Mouse (Mus musculus): Measurements from ENCODE around the gene Rhcg.

Rhcg gene

DNA sequence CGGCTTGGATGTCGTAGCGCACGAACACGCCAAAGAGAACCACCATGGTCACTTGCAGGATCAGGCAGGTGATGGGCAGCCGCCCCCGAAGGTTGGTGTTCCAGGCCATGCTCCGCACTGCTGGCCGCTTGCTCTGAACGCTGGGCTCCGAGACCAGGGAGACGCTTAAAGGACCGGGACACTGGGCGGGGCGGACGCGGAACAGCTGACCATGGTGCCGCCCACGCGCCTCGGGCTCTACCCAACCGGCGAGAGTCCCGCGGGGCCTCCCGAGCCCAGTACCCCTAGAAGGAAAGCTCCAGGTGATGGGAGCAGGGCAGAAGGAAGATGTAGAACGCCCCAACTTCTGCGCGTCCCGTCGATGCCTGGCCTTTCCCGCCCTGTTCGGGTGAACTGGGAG lies at the start of gene Rhcg:
TSS of gene Rhcg (minus strand) at position 240 of the 400 bp plus-strand sequence.
- ChIA-PET POLR2A (interaction anchor here in 3 of 4 experiments (0.6 to 1.9 kb wide), 8 partner anchors 10 to 707 kb away, joined by 3 to 8 read pairs (median 3); partner anchors contain the start of genes Ticrr (in 2 of the 3) and Rccd1 (in 1 of the 3)), CTCF (interaction anchor here in 3 of 4 experiments (0.9 to 3.7 kb wide), 6 partner anchors 10 to 111 kb away, joined by 3 to 20 read pairs (median 4); no protein-coding TSS in a partner anchor)

DNA sequence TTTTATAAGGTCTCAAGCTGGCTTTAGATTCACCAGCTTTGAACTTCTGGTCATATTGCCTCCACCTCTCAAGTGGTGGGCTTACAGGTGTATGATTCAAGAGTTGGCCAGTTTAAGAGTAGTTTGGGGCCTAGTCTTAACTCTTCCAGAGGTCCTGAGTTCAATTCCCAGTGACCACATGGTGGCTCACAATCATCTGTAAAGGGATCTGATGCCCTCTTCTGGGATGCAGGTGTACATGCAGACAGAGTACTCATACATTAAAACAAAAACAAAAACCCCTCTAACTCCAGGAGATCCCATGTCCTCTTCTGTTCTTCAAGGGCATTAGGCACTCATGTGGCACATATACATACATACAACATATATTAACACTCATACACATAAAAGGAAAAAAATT lies 49.2 kb upstream of the Rhcg start:
- POLR2A ChIA-PET: interaction anchor here in 2 of 4 experiments (1.4 to 16.2 kb wide), 5 partner anchors 11 to 54 kb away, joined by 4 to 221 read pairs (median 10); partner anchors contain the start of gene Ticrr (in 1 of the 2)
- CTCF ChIA-PET: no interaction called here

DNA sequence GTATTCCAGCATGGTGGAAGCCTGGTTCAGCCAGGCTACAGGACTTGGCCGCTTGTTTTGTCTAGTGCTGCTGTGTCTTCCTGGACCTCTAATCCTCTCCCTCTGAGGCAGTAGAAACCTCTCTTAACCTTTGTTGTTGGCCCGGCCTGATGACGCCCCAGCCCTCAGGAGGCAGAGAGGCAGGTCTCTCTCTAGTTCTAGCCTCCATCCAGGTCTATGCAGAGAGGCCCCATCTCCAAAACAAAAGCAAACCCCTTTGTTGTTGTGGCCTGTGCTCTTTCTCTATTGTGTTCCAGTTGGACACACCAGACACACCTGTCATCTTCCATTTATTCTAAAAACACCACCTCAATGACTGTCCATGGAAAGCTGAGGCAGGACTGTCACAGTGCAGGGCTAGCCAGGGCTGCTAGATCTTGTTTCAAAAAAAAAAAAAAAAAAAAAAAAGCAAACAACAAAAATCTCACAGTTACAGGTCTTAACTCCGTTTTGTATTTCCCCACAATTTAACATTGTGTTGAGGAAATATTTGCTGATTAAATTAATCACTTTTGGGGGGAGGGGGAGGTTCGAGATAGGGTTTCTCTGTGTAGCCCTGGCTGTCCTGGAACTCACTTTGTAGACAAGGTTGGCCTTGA lies 43.9 kb upstream of the Rhcg start:
- ChIA-PET CTCF (interaction anchor here in 2 of 4 experiments (1.0 to 2.0 kb wide), 5 partner anchors 9 to 66 kb away, joined by 3 to 13 read pairs (median 5); no protein-coding TSS in a partner anchor), POLR2A (interaction anchor here (0.5 to 16.2 kb wide), 24 partner anchors 5 to 735 kb away, joined by 3 to 221 read pairs (median 6); partner anchors contain the start of genes Kif7 (in 1 of the 4), Rhcg (in 1 of the 4) and Ticrr (in 1 of the 4))

DNA sequence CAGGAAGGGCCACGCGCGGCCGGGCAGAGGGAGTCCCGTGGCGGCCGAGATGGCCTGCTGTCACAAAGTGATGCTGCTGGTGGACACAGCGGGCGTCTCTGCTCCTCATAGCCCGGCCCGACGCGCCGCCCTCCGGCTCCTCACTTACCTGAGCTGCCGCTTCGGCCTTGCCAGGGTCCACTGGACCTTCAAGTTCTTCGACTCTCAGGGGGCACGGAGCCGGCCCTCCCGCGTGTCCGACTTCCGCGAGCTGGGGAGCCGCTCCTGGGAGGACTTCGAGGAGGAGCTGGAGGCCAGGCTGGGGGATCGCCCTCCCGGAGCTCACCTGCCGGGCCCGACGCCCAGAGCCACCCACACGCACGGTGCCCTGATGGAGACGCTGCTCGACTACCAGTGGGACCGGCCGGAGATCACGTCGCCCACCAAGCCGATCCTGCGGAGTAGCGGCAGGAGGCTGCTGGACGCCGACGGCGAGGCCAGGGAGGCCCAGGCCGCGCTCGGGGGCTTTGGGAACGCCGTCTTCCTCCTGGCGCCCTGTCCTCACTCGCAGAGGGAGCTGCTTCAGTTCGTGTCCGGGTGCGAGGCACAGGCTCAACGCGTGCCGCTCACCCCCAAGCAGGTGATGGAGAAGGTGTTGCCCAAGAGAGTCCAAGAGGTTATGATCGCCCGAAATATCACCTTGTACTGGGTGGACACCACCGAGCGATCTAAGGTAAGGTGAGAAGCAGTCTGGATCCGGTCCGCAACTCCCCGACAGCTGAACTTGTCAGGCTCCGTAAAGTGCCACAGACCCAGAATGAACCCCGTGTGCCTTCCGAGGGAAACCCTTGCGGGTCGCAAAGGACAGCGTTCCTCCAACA lies 43.1 kb upstream of the Rhcg start:
- POLR2A ChIA-PET: interaction anchor here (0.6 to 16.2 kb wide), 55 partner anchors 7 to 736 kb away, joined by 3 to 221 read pairs (median 4); partner anchors contain the start of genes Kif7 (in 2 of the 4), Rhcg (in 2 of the 4), Fanci (in 1 of the 4) and Plin1 (in 1 of the 4)
- CTCF ChIA-PET: interaction anchor here (0.6 to 2.0 kb wide), 11 partner anchors 48 to 749 kb away, joined by 3 to 13 read pairs (median 4); no protein-coding TSS in a partner anchor

DNA sequence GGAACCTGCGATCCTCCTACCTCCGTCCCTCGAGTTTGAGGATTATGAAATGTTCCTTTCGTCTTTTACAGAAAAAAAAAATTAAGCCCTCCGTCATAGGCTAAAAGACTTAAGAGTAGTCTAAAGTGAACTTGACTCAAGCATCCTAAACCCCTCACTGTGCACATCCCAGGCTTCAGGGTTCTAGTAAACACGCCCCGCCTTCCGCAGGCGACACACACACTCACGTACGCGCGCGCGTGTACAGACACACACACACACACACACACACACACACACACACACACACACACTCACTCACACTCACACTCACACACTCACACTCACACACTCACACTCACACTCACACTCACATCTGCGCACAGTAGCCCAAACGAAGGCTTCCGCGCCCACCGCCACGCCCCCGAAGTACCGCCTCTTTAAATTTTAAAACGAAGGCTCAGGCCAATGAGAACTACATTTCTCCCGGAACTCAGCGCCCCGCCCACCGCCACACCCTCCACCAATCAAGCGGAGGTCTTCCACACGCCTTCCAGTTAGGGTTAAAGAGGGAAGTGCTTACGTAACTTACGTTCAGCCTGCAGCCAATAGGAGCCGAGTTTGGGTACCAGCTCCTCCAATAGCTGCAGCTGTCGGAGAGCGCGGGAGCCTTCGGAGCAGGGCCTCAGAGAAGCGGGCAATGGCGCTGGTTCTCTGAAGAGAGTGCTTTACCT lies 42.3 kb upstream of the Rhcg start, which contains the start of gene Ticrr:
TSS of gene Ticrr (plus strand) at position 619 of the 713 bp plus-strand sequence.
- ChIA-PET POLR2A (interaction anchor here (0.6 to 16.2 kb wide), 49 partner anchors 8 to 1481 kb away, joined by 3 to 221 read pairs (median 4); partner anchors contain the start of genes Kif7 (in 2 of the 4), Rhcg (in 2 of the 4), Fanci (in 1 of the 4) and Plin1 (in 1 of the 4)), CTCF (interaction anchor here in 3 of 4 experiments (0.6 to 2.0 kb wide), 10 partner anchors 47 to 748 kb away, joined by 3 to 13 read pairs (median 4); no protein-coding TSS in a partner anchor)

DNA sequence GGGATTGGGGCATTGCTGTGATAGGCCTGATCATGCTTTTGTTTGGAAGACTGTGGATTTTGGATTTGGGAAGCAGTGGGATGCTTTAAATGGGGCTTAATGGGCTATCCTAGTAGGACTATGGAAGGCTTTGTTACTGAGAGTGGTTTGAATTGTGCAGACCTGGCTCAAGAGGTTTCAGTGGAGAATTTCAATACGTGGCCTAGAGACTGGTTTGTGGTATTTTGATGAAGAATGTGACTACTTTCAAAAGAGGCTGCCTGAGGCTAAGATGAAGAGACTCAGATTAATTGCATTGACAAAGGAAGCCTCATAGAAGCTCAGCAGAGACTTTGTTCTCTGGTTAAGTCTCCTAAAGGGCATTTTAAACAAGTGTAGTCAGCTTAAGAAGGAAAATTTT lies 37.1 kb upstream of the Rhcg start:
- ChIA-PET POLR2A (interaction anchor here (0.6 to 13.9 kb wide), 38 partner anchors 8 to 886 kb away, joined by 3 to 218 read pairs (median 4); partner anchors contain the start of genes Blm (in 1 of the 4), Idh2 (in 1 of the 4) and Rhcg (in 1 of the 4)), CTCF (interaction anchor here in 2 of 4 experiments (1.0 to 1.5 kb wide), 5 partner anchors 42 to 78 kb away, joined by 3 to 9 read pairs (median 4); no protein-coding TSS in a partner anchor)

DNA sequence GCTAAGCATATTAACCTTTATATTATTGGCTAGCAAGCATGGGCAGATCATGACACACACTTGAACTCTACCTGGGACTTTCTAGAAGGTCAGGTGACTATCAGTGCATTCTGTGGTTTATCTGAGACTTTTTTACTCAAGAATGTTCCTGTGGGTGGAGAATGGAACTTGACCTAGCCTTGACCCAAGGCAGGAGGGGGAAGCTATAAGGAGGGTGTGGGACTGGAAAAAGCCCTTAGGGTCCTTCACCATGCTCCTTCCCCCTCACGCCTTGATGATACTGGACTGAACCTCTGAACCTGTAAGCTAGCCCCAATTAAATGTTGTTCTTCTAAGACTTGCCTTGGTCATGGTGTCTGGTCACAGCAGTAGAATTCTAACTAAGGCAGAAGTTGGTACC lies 36.7 kb upstream of the Rhcg start:
- ChIA-PET CTCF (interaction anchor here in 2 of 4 experiments (1.0 to 1.5 kb wide), 4 partner anchors 41 to 77 kb away, joined by 3 to 9 read pairs (median 4); no protein-coding TSS in a partner anchor), POLR2A (interaction anchor here (0.6 to 13.9 kb wide), 35 partner anchors 8 to 886 kb away, joined by 3 to 218 read pairs (median 4); partner anchors contain the start of genes Blm (in 1 of the 4), Fanci (in 1 of the 4), Idh2 (in 1 of the 4) and Pex11a (in 1 of the 4))

DNA sequence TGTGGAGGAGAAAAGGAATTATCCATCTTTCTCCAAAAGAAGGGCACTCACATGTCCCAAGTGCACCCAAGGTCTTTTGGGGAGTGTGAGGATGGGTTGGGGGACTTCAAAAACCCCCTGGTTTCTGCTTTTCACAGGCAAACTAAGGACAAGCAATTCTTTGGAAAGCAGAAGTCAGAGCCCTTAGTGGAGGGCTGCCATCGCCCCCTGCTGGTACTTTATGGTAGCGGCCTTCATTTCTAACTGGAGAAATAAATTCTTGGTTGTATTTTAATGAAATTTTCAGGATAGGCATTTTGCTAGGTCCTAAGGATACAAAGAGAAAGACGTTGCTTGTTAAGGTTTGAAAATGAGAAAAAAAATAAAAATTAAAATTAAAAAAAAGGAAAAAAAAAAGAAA lies 31.5 kb upstream of the Rhcg start:
- ChIA-PET CTCF (interaction anchor here in 3 of 4 experiments (1.1 to 2.0 kb wide), 4 partner anchors 36 to 79 kb away, joined by 3 to 7 read pairs (median 4); no protein-coding TSS in a partner anchor), POLR2A (interaction anchor here in 2 of 4 experiments (0.7 to 13.9 kb wide), 6 partner anchors 9 to 29 kb away, joined by 3 to 218 read pairs (median 4); no protein-coding TSS in a partner anchor)

DNA sequence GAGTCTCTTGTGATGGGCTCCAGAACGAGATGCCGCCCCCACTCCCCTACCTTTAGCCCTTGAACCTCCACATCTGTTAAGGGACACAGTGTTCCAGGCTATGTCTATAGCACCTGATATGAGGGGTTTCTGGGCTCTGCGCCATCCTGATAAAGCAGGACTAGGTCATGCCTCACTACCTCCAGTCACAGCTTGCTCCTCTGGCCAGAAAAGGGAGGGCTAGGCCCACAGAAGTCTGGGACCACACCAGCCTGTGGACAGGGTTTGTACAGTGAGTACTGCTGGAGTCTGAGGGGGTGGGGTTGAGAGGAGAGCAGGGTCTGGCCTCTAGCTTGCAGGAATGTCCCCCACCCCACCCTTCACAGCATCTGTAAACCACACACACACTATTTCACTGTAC lies 29.8 kb upstream of the Rhcg start:
- ChIA-PET CTCF (interaction anchor here in 3 of 4 experiments (0.7 to 2.5 kb wide), 5 partner anchors 31 to 82 kb away, joined by 3 to 16 read pairs (median 4); no protein-coding TSS in a partner anchor), POLR2A (interaction anchor here in 3 of 4 experiments (0.6 to 1.6 kb wide), 6 partner anchors 10 to 735 kb away, joined by 3 to 10 read pairs (median 4); partner anchors contain the start of gene Ticrr (in 2 of the 3))

DNA sequence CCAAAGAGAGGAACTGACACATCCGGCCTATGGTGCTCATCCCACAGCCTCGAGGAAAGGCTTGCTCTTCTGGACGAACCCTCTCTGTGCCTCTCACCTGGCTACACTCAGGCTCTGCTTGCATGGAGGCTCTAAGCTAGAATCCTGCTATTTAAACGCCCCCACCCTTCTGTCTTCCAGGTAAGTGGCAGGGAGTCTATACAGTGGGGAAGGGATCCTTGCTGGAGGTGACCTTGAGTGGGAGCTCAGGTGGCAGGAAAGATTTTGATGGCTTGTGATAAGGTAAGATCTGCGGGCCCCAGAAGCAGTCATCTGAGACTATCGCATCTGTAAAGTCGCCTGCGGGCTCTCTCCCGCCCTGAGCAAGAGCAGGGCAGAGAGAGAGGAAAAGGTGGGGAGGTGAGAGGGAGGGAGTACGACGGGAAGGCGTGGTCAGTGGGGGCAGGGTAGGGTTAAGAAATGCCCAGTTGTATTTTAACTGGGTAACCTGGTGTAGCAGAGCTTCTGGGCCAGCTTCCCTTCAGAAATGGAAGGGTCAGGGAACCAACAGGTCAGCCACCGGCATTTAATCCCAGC lies 14.4 kb upstream of the Rhcg start:
- ChIA-PET CTCF (interaction anchor here in 2 of 4 experiments (1.0 kb wide), 2 partner anchors 19 to 55 kb away, joined by 3 to 4 read pairs; no protein-coding TSS in a partner anchor), POLR2A (interaction anchor here in 1 of 4 experiments (0.6 to 0.9 kb wide), 2 partner anchors 22 to 55 kb away, joined by 4 to 5 read pairs; no protein-coding TSS in a partner anchor)

DNA sequence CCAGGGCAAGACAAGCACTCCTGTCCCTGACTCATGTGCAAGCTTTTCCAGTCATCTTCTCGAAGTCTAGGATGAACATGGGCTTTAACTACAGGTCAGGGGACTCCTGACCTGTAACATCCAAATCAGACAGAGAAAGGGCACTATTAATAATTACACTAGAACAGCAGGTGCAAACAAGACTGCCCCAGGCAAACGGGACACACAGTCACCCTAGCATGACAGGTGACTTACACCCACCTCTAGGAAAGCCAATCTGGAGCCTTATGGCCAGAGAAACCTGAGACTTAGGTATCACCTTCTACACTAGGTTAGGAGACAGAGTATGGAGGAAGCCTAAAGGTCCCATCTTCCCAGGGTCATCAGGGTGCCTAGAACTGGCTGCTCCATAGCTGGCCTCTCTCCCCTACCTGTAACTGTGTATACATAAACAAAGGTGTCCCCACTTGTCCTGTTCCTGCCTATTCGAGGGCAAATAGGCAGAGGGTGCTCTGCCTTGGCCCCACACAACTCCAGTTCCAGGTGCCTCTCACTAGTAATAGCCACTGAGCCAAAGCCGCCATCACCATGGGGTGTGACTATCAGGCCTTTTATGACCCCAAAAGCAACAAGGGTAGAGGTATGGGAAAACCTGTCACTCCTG lies 10.9 kb upstream of the Rhcg start:
- POLR2A ChIA-PET: interaction anchor here in 1 of 4 experiments (1.1 to 1.6 kb wide), 3 partner anchors 20 to 53 kb away, joined by 3 to 4 read pairs (median 4); no protein-coding TSS in a partner anchor
- CTCF ChIA-PET: interaction anchor here in 3 of 4 experiments (0.9 to 2.6 kb wide), 4 partner anchors 16 to 100 kb away, joined by 3 to 10 read pairs (median 4); no protein-coding TSS in a partner anchor

DNA sequence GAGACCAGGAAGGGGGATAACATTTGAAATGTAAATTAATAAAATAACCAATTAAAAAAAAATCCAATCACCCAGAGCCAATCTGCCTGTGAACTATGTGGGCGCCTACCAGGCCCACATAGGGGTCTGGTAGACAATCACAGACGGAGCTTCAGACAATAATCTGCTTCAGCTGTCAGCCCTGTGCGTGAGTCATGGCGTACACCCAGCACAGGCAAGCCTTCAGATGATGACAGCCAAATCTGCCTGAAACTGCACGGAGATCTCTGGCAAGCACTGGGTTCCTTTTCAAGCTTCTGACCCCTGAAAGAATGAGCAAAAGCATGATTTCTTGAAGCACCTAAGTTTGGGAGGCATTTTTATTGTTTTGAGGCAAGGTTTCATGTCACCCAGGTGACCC lies 8.7 kb upstream of the Rhcg start:
- ChIA-PET POLR2A (interaction anchor here in 1 of 4 experiments (0.7 to 1.0 kb wide), 2 partner anchors 12 to 43 kb away, joined by 3 to 4 read pairs; no protein-coding TSS in a partner anchor), CTCF (interaction anchor here (0.5 to 1.9 kb wide), 4 partner anchors 13 to 385 kb away, joined by 3 to 6 read pairs (median 4); no protein-coding TSS in a partner anchor)

DNA sequence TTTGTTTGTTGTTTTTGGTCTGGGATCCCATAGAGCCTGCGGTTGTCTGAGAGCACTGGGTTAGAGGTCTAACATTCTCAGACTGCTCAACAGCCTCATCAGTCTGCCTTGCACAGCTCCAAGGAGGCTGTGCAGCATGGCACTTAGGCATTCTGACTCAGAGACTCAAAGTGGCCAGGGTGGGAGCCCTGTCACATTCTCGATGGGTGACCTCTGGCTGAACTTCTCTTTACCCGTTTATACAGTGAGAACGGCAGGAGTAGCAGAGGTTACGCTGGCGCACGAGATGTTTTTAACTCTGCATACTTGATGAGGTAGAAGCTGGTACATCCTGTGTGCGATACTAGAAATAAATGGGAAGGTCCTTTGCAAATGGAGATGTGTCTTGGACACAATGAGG lies 5.6 kb upstream of the Rhcg start:
- POLR2A ChIA-PET: interaction anchor here in 1 of 4 experiments (0.6 to 1.7 kb wide), 4 partner anchors 12 to 1222 kb away, joined by 3 to 4 read pairs (median 4); no protein-coding TSS in a partner anchor
- CTCF ChIA-PET: interaction anchor here in 2 of 4 experiments (0.6 to 1.2 kb wide), 2 partner anchors 105 to 246 kb away, joined by 3 to 8 read pairs; no protein-coding TSS in a partner anchor

DNA sequence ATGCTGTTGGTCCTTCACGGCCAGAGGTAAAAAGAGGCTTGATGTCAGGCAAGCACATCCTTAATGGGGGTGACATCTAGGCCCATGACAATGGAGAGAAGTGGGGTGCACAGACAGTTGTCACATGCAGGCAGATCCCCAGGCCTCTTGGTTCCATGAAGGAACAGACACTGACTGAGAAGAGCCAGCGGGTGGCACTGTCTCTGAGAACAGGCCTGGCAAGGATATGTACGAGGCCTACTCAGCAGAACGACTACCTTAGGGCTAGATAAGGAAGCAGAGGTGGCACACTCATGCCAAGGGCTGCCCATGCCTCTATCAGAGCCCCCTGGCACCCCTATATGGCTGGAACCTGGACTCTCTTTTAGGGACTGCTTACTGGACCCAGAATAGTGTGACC lies 2.0 kb upstream of the Rhcg start:
- CTCF ChIA-PET: no interaction called here
- POLR2A ChIA-PET: no interaction called here

DNA sequence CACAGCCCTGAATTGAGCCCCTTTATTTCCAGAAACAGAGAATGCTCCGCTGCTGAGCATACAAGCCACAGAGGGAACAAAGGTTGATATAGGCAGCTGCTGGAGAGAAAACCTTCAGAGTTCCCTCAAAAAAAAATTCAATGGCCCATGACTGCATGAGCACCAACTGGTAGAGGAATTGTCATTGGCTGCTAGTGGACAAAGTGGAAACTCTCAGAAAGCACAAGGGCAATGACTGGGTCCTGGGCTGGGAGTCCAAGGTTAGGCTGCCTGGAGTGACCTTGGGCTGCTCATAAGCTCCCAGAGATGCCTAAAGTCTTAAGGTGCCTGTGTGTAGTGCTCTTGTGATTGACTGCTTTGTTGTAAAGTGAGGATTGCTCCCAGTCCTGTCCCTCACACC lies 1.5 kb downstream of the Rhcg start:
- CTCF ChIA-PET: interaction anchor here (0.6 to 3.7 kb wide), 9 partner anchors 24 to 396 kb away, joined by 3 to 20 read pairs (median 3); no protein-coding TSS in a partner anchor
- POLR2A ChIA-PET: interaction anchor here in 3 of 4 experiments (0.5 to 1.9 kb wide), 11 partner anchors 8 to 393 kb away, joined by 3 to 7 read pairs (median 3); partner anchors contain the start of gene Ticrr (in 1 of the 3)
